Mouse (Mus musculus) midbrain, embryonic 11.5 days (tissue): ENCODE data around the gene Vps50. TPM values are rescaled to one million over a fixed set of nuclear protein-coding genes. Genes with fewer than 3 reads are reported as not detected.
A peak's percentile ranks its signal among the peaks of the same experiment; 100 is the strongest.

Experiments used
- ATAC-seq: fragments of 200-750 bp; cut with Nextera tagmentation; 2 replicates; pipeline ENCODE4 v1.8.0; 2017; ENCODE audit warnings: moderate TSS enrichment, moderate library complexity; ENCODE audit not compliant: low FRiP score
- DNase-seq: peaks from one replicate; pipeline ENCODE4 v3.0.0; 2015; ENCODE audit warnings: low spot score; ENCODE audit errors: missing footprints
- H3K27ac ChIP-seq: fragments of 300-500 bp; sonication (generic); 2 replicates; pipeline ENCODE4 v1.5.1; 2014; ENCODE audit warnings: low read depth, low read length
- H3K27me3 ChIP-seq: fragments of 300-500 bp; sonication (generic); 2 replicates; pipeline ENCODE4 v1.6.1; 2014; ENCODE audit warnings: mild to moderate bottlenecking, low read length, moderate library complexity, mixed read lengths; ENCODE audit not compliant: control insufficient read depth, insufficient read depth
- H3K36me3 ChIP-seq: fragments of 300-500 bp; sonication (generic); 2 replicates; pipeline ENCODE4 v1.6.1; 2014; ENCODE audit warnings: mild to moderate bottlenecking, low read length, moderate library complexity, mixed read lengths; ENCODE audit not compliant: control insufficient read depth, insufficient read depth
- H3K4me1 ChIP-seq: fragments of 300-500 bp; sonication (generic); 2 replicates; pipeline ENCODE4 v1.6.1; 2014; ENCODE audit warnings: low read length; ENCODE audit not compliant: control insufficient read depth, insufficient read depth
- H3K4me2 ChIP-seq: fragments of 300-500 bp; sonication (generic); 2 replicates; pipeline ENCODE4 v1.6.1; 2014; ENCODE audit warnings: mild to moderate bottlenecking, moderate library complexity
- H3K4me3 ChIP-seq: fragments of 300-500 bp; sonication (generic); 2 replicates; pipeline ENCODE4 v1.5.1; 2014; ENCODE audit warnings: low read depth, low read length
- H3K9ac ChIP-seq: fragments of 300-500 bp; sonication (generic); 2 replicates; pipeline ENCODE4 v1.6.1; 2014; ENCODE audit warnings: low read length
- H3K9me3 ChIP-seq: fragments of 300-500 bp; sonication (generic); 2 replicates; pipeline ENCODE4 v1.6.1; 2016; ENCODE audit warnings: low read length; ENCODE audit not compliant: control insufficient read depth
- WGBS: fragments of 180-500 bp; shearing (Covaris S2); extraction: QIAGEN DNeasy Blood & Tissue Kit; methylation state at CpG from one replicate; pipeline ENCODE4 v1.1.7; 2014; 5-methylcytosine and 5-hydroxymethylcytosine counted together
- polyA plus RNA-seq: library from polyadenylated mRNA; unstranded; fragments of >200 nt; fragmentation: Nextera tagmentation; extraction: Ambion mirVana; gene quantifications from 2 replicates; pipeline ENCODE4 v1.2.1, GENCODE M21; 2014

Gene Vps50
- polyA plus RNA-seq: 42.1 and 45.6 TPM in 2 replicates

- ATAC-seq (peak; percentile 98), DNase-seq (peak; percentile 98)
- Histone ChIP-seq H3K4me2 (peak within 1 kb of the TSS; percentile 80), H3K27me3 (no peaks in the 10 kb centered on the region), H3K36me3 (no peaks in the 10 kb centered on the region), H3K4me1 (peaks cover 5% of the 10 kb centered on the region), H3K4me3 (peak within 1 kb of the TSS; percentile 74), H3K9ac (peak within 1 kb of the TSS; percentile 77), H3K27ac (no peak within 1 kb of the TSS), H3K9me3 (no peaks in the 10 kb centered on the region)
- WGBS: 2% methylated on average over 28 of the region's 28 CpGs
Measured at GRCm38 (mm10) chr6:3498162-3498848, at the start of gene Vps50, which contains the start of gene Hepacam2. TSS of gene Vps50 (plus strand) at chr6:3498382. TSS of gene Hepacam2 (minus strand) at chr6:3498298.

- DNase-seq: no peak
- Histone ChIP-seq H3K4me3 (no peak overlapping the region), H3K27me3 (no peaks in the 10 kb centered on the region), H3K9me3 (no peaks in the 10 kb centered on the region), H3K36me3 (no peaks in the 10 kb centered on the region), H3K9ac (no peak overlapping the region), H3K4me2 (no peak overlapping the region), H3K4me1 (no peaks in the 10 kb centered on the region), H3K27ac (no peak overlapping the region)
- 56% methylated on average over 5 of the region's 5 CpGs for WGBS
- ATAC-seq: no peak
Measured at GRCm38 (mm10) chr6:3454421-3454820, 43.8 kb upstream of the Vps50 start.

GRCm38 (mm10) chr6:3455944-3456536 is 42.1 kb upstream of the Vps50 start:
- peak; percentile 68; the same call in 1 of the 2 replicates for ATAC-seq
- H3K4me3 ChIP-seq: no peak overlapping the region
- no peak overlapping the region for H3K4me2 ChIP-seq
- no peaks in the 10 kb centered on the region for H3K27me3 ChIP-seq
- WGBS: 75% methylated on average over 11 of the region's 11 CpGs
- no peak overlapping the region for H3K9ac ChIP-seq
- no peaks in the 10 kb centered on the region for H3K9me3 ChIP-seq
- peak; percentile 78 for DNase-seq
- no peaks in the 10 kb centered on the region for H3K36me3 ChIP-seq
- H3K4me1 ChIP-seq: no peaks in the 10 kb centered on the region
- H3K27ac ChIP-seq: no peak overlapping the region

GRCm38 (mm10) chr6:3463026-3463425 is 35.2 kb upstream of the Vps50 start:
- no peaks in the 10 kb centered on the region for H3K27me3 ChIP-seq
- WGBS: 83% methylated on average over 6 of the region's 6 CpGs
- H3K9me3 ChIP-seq: no peaks in the 10 kb centered on the region
- no peak overlapping the region for H3K9ac ChIP-seq
- H3K4me1 ChIP-seq: no peaks in the 10 kb centered on the region
- H3K4me3 ChIP-seq: no peak overlapping the region
- ATAC-seq (peak; percentile 14; the same call in 1 of the 2 replicates), DNase-seq (peak; percentile 62)
- no peak overlapping the region for H3K4me2 ChIP-seq
- H3K27ac ChIP-seq: no peak overlapping the region
- H3K36me3 ChIP-seq: no peaks in the 10 kb centered on the region

- H3K9me3 ChIP-seq: no peaks in the 10 kb centered on the region
- no peak overlapping the region for H3K9ac ChIP-seq
Measured at GRCm38 (mm10) chr6:3463594-3463993, 34.6 kb upstream of the Vps50 start.

GRCm38 (mm10) chr6:3468627-3469026 is 29.6 kb upstream of the Vps50 start:
- Histone ChIP-seq H3K4me3 (no peak overlapping the region), H3K4me1 (no peaks in the 10 kb centered on the region), H3K9ac (no peak overlapping the region), H3K27ac (no peak overlapping the region), H3K4me2 (no peak overlapping the region), H3K9me3 (no peaks in the 10 kb centered on the region), H3K27me3 (no peaks in the 10 kb centered on the region), H3K36me3 (no peaks in the 10 kb centered on the region)
- WGBS: 58% methylated on average over 1 of the region's 1 CpGs
- ATAC-seq: no peak
- peak; percentile 21 for DNase-seq

More at GRCm38 (mm10) chr6:3463594-3463993, 34.6 kb upstream of the Vps50 start:
- Histone ChIP-seq H3K4me1 (no peaks in the 10 kb centered on the region), H3K27ac (no peak overlapping the region), H3K36me3 (no peaks in the 10 kb centered on the region), H3K27me3 (no peaks in the 10 kb centered on the region), H3K4me3 (no peak overlapping the region), H3K4me2 (no peak overlapping the region)
- WGBS: 81% methylated on average over 2 of the region's 2 CpGs
- DNase-seq: no peak
- ATAC-seq: no peak

- Histone ChIP-seq H3K4me2 (no peak overlapping the region), H3K27ac (no peak overlapping the region), H3K9ac (no peak overlapping the region), H3K36me3 (no peaks in the 10 kb centered on the region), H3K9me3 (no peaks in the 10 kb centered on the region), H3K4me1 (no peaks in the 10 kb centered on the region), H3K4me3 (no peak overlapping the region), H3K27me3 (no peaks in the 10 kb centered on the region)
- DNase-seq (no peak), ATAC-seq (0 out of 2 replicates have a peak, but pooled peaks have one; percentile 33)
- 75% methylated on average over 2 of the region's 2 CpGs for WGBS
Measured at GRCm38 (mm10) chr6:3470706-3471105, 27.5 kb upstream of the Vps50 start.

GRCm38 (mm10) chr6:3476299-3476698 is 21.9 kb upstream of the Vps50 start:
- 56% methylated on average over 2 of the region's 2 CpGs for WGBS
- peak; percentile 12 for DNase-seq
- no peak overlapping the region for H3K27ac ChIP-seq

GRCm38 (mm10) chr6:3479853-3480252 is 18.3 kb upstream of the Vps50 start:
- Histone ChIP-seq H3K27ac (no peak overlapping the region), H3K27me3 (no peaks in the 10 kb centered on the region), H3K4me3 (no peak overlapping the region), H3K9me3 (no peaks in the 10 kb centered on the region), H3K4me2 (no peak overlapping the region), H3K4me1 (no peaks in the 10 kb centered on the region), H3K9ac (no peak overlapping the region), H3K36me3 (no peaks in the 10 kb centered on the region)
- WGBS: 51% methylated on average over 5 of the region's 5 CpGs
- no peak for DNase-seq
- no peak for ATAC-seq

More at GRCm38 (mm10) chr6:3476299-3476698, 21.9 kb upstream of the Vps50 start:
- Histone ChIP-seq H3K36me3 (no peaks in the 10 kb centered on the region), H3K4me3 (no peak overlapping the region), H3K4me2 (no peak overlapping the region), H3K4me1 (no peaks in the 10 kb centered on the region), H3K27me3 (no peaks in the 10 kb centered on the region), H3K9ac (no peak overlapping the region), H3K9me3 (no peaks in the 10 kb centered on the region)
- ATAC-seq: no peak
